Mouse (Mus musculus): ENCODE data around the gene Nid2. TPM values are rescaled to one million over a fixed set of nuclear protein-coding genes. Genes with fewer than 3 reads are reported as not detected.

Nid2 gene
- total and polyA plus RNA-seq, 3 experiments, result 0.08 to 0.33 TPM; not detected in 1

DNA sequence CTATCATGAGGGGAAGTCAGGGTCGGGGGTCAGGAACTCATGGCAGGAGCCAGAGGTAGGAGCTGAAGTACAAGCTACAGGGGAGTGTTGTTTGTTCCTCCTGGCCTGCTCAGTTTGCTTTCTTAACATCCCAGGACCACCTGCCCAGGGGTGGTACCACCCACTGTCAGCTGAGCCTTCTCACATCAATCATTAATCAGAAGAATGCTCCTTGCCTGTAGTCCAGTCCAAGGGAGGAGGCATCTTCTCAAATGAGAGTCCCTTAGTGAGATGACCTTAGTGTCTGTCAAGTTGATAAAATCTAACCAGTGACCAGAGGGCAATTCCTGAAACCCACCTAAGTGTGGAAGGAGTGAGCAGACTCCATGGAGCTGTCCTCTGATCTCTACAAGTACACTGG lies 37.4 kb downstream of the Nid2 start:
- no peaks in the 10 kb centered on the region for H3K36me3 ChIP-seq (replicated peaks)
- H3K4me1 ChIP-seq (ENCODE audit: insufficient read depth, low read depth, low read length), result no peaks in the 10 kb centered on the region
- no peaks in the 10 kb centered on the region for H3K9me3 ChIP-seq (replicated peaks)
- H3K4me3 ChIP-seq (ENCODE audit: low read depth, low read length), result no peak overlapping the region
- no peak for ATAC-seq (ENCODE audit: extremely low read depth, insufficient number of reproducible peaks, low FRiP score, poor library complexity, severe bottlenecking)
- TF ChIP-seq GATA1 (IDR thresholded peaks at IDR 0.05; ENCODE audit: borderline replicate concordance, low read length), result no peak
- TF ChIP-seq POLR2AphosphoS5 (IDR thresholded peaks at IDR 0.05; ENCODE audit: insufficient replicate concordance, low read depth, low read length), result no peak
- no peak for TF ChIP-seq GATA2 (IDR thresholded peaks at IDR 0.05; ENCODE audit: borderline replicate concordance, low read depth, low read length)
- no peak for TF ChIP-seq CTCF (IDR thresholded peaks at IDR 0.05; ENCODE audit: low read depth, low read length)
- TF ChIP-seq TAL1 (conservative IDR thresholded peaks at IDR 0.05; ENCODE audit: low read depth, low read length), result no peak
- H3K27me3 ChIP-seq (ENCODE audit: insufficient read depth, low read length), result peaks cover 38% of the 10 kb centered on the region
- no peak for DNase-seq (ENCODE audit: low spot score)

DNA sequence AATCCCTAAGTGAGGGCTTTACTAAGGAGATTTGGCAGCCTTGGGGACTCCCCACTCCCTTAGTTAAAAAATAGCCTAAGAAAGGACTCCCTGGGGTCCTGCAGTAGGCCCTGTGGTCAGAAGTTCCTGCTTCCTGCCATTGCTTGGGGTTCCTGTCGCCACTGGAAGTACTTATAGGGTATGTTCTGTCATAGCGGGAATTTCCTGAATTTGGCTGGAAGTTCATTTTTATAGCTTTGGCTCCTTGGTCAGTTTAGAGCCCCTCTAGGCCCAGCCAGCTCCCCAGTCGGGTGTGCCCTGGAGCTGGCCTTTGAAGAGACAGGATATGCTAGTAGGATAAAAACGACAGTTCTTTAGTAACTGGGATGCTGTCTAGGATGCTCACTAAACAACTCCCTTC lies 43.8 kb downstream of the Nid2 start:
- no peak for ATAC-seq (ENCODE audit: extremely low read depth, insufficient number of reproducible peaks, low FRiP score, poor library complexity, severe bottlenecking)
- no peaks in the 10 kb centered on the region for H3K4me1 ChIP-seq (ENCODE audit: insufficient read depth, low read depth, low read length)
- TF ChIP-seq CTCF (IDR thresholded peaks at IDR 0.05; ENCODE audit: low read depth, low read length) (no peak), TAL1 (conservative IDR thresholded peaks at IDR 0.05; ENCODE audit: low read depth, low read length) (no peak), GATA2 (IDR thresholded peaks at IDR 0.05; ENCODE audit: borderline replicate concordance, low read depth, low read length) (no peak), POLR2AphosphoS5 (IDR thresholded peaks at IDR 0.05; ENCODE audit: insufficient replicate concordance, low read depth, low read length) (no peak), GATA1 (IDR thresholded peaks at IDR 0.05; ENCODE audit: borderline replicate concordance, low read length) (no peak)

DNA sequence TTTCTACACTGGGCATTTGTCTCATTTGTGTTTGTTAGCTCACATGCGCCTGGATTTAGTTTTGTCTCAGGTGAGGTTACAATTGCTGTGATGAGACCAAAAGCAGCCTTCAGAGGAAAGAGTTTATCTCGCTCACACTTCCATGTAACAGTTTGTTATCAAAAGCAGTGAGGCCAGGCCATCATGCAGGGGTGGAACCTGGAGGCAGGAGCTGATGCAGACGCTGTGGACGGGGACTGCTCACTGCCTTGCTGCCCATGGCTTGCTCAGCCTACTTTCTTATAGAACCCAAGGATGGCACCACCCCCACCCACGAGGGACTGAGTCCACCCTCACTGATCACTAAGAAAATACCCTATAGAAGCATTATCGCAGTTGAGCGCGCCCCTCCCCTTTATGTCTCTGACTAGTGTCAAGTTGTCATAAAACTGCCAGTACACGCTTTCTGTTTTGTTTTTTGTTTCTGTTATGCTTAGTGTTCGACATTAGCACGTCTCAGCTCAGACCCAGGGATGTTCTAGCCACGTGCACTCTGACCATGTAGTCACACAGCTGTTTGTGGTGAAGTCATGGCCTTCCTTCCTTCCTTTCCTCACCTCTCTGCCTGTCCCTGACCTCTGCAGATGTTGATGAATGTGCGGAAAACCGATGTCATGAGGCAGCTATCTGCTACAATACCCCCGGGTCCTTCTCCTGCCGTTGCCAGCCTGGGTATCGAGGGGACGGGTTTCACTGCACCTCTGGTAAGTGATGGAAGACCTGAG lies 45.7 kb downstream of the Nid2 start:
- Histone ChIP-seq H3K27me3 (ENCODE audit: insufficient read depth, low read length) (peaks cover 37% of the 10 kb centered on the region), H3K4me3 (ENCODE audit: low read depth, low read length) (no peak overlapping the region), H3K4me1 (ENCODE audit: insufficient read depth, low read depth, low read length) (no peaks in the 10 kb centered on the region), H3K36me3 (replicated peaks) (no peaks in the 10 kb centered on the region), H3K9me3 (replicated peaks) (no peaks in the 10 kb centered on the region)
- ATAC-seq (ENCODE audit: extremely low read depth, insufficient number of reproducible peaks, low FRiP score, poor library complexity, severe bottlenecking) (no peak), DNase-seq (ENCODE audit: low spot score) (no peak)
- TF ChIP-seq TAL1 (conservative IDR thresholded peaks at IDR 0.05; ENCODE audit: low read depth, low read length) (no peak), CTCF (IDR thresholded peaks at IDR 0.05; ENCODE audit: low read depth, low read length) (no peak), POLR2AphosphoS5 (IDR thresholded peaks at IDR 0.05; ENCODE audit: insufficient replicate concordance, low read depth, low read length) (no peak), GATA2 (IDR thresholded peaks at IDR 0.05; ENCODE audit: borderline replicate concordance, low read depth, low read length) (no peak), GATA1 (IDR thresholded peaks at IDR 0.05; ENCODE audit: borderline replicate concordance, low read length) (no peak)

More for the DNA sequence above, 43.8 kb downstream of the Nid2 start:
- DNase-seq (ENCODE audit: low spot score), result no peak
- peaks cover 40% of the 10 kb centered on the region for H3K27me3 ChIP-seq (ENCODE audit: insufficient read depth, low read length)
- no peak overlapping the region for H3K4me3 ChIP-seq (ENCODE audit: low read depth, low read length)
- no peaks in the 10 kb centered on the region for H3K36me3 ChIP-seq (replicated peaks)
- H3K9me3 ChIP-seq (replicated peaks), result no peaks in the 10 kb centered on the region

DNA sequence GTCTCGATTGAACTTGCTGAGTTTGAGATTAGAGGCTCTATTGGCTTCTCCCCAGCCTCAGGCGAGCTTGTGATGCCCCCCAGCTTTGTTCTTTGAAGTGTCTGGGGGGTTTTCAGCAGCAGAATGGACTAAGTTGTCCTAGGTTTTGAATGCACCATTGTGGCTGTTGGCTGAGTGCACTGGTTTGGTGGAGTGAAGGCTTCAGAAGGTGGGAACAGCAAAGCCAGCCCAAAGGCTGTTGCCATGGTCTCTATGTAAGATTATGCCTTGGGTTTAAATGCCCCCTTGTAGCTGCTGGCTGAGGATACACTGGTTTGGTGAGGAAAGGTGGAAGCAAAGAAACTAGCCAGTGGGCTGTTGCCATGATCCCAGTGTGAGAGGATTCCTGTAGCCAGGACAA lies 49.4 kb downstream of the Nid2 start:
- no peak for DNase-seq (ENCODE audit: low spot score)
- TF ChIP-seq CTCF (IDR thresholded peaks at IDR 0.05; ENCODE audit: low read depth, low read length) (no peak), POLR2AphosphoS5 (IDR thresholded peaks at IDR 0.05; ENCODE audit: insufficient replicate concordance, low read depth, low read length) (no peak), GATA1 (IDR thresholded peaks at IDR 0.05; ENCODE audit: borderline replicate concordance, low read length) (no peak), TAL1 (conservative IDR thresholded peaks at IDR 0.05; ENCODE audit: low read depth, low read length) (no peak), GATA2 (IDR thresholded peaks at IDR 0.05; ENCODE audit: borderline replicate concordance, low read depth, low read length) (no peak)
- no peaks in the 10 kb centered on the region for H3K9me3 ChIP-seq (replicated peaks)
- H3K36me3 ChIP-seq (replicated peaks), result no peaks in the 10 kb centered on the region
- peaks cover 6% of the 10 kb centered on the region; the same call in 1 of the 2 replicates for H3K4me1 ChIP-seq (ENCODE audit: insufficient read depth, low read depth, low read length)
- ATAC-seq (ENCODE audit: extremely low read depth, insufficient number of reproducible peaks, low FRiP score, poor library complexity, severe bottlenecking), result no peak
- H3K27me3 ChIP-seq (ENCODE audit: insufficient read depth, low read length), result peaks cover 18% of the 10 kb centered on the region
- H3K4me3 ChIP-seq (ENCODE audit: low read depth, low read length), result no peak overlapping the region

DNA sequence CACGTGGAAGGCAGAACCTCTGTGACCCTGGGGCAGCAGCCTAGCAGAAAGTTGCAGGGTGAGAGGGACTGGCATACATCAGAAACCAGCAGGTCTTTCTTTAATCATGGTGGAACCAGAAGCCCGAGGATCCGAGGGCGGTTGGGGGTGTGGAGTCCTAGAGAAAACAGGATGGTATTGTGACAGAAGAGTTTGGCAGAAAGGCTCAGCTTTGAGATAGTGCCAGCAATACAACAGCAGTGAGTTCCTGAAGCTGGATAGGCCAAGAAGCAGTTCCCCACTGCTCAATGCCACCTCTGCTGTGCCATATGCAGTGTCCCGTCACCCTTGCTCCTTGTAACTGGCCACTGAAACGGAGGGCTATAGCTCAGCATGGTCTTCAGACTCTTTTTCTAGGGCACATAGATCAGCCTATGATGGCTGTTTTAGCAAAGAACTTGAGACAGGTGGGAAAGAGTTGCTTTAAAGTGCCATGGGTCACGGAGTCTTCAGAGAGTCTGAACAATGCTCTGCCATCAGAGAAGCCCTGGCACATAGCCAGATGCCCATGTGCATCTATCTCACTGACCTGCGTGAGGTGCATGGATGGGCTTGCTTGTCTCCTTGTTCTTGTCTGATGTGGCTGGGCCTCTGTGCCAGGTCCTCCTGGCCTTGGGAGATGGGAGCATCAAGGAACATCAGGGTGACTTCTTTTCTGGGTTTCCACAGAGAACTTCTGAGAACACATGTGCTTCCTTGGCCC lies 50.6 kb downstream of the Nid2 start:
- Histone ChIP-seq H3K4me1 (ENCODE audit: insufficient read depth, low read depth, low read length) (peaks cover 6% of the 10 kb centered on the region; the same call in 1 of the 2 replicates), H3K36me3 (replicated peaks) (no peaks in the 10 kb centered on the region), H3K9me3 (replicated peaks) (no peaks in the 10 kb centered on the region), H3K4me3 (ENCODE audit: low read depth, low read length) (no peak overlapping the region), H3K27me3 (ENCODE audit: insufficient read depth, low read length) (peaks cover 16% of the 10 kb centered on the region)
- no peak for ATAC-seq (ENCODE audit: extremely low read depth, insufficient number of reproducible peaks, low FRiP score, poor library complexity, severe bottlenecking)
- no peak for TF ChIP-seq CTCF (IDR thresholded peaks at IDR 0.05; ENCODE audit: low read depth, low read length)
- no peak for TF ChIP-seq POLR2AphosphoS5 (IDR thresholded peaks at IDR 0.05; ENCODE audit: insufficient replicate concordance, low read depth, low read length)
- no peak for DNase-seq (ENCODE audit: low spot score)

DNA sequence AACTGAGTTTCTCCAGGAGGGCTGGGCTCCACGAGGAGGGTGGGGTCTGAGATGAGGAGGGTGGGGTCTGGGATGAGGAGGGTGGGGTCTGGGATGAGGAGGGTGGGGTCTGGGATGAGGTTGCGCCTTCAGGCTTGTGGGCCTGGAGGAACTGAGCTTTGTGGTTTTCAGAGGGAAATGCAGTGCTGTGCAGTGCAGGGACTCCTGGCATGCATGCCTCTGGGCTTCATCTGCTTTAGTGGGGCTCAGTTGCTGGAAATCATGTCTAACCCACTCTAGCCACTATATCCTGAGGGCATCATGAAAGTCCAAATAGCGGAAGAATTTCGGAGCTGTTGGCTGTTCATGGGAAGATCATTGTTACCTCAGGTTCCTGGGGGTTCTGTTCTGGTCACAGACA lies 52.2 kb downstream of the Nid2 start:
- ATAC-seq (ENCODE audit: extremely low read depth, insufficient number of reproducible peaks, low FRiP score, poor library complexity, severe bottlenecking), result no peak
- no peak for DNase-seq (ENCODE audit: low spot score)

More for the DNA sequence above, 52.2 kb downstream of the Nid2 start:
- Histone ChIP-seq H3K4me1 (ENCODE audit: insufficient read depth, low read depth, low read length) (peaks cover 6% of the 10 kb centered on the region; the same call in 1 of the 2 replicates), H3K36me3 (replicated peaks) (no peaks in the 10 kb centered on the region), H3K4me3 (ENCODE audit: low read depth, low read length) (no peak overlapping the region), H3K27me3 (ENCODE audit: insufficient read depth, low read length) (peaks cover 15% of the 10 kb centered on the region), H3K9me3 (replicated peaks) (no peaks in the 10 kb centered on the region)
- TF ChIP-seq TAL1 (conservative IDR thresholded peaks at IDR 0.05; ENCODE audit: low read depth, low read length) (no peak), CTCF (IDR thresholded peaks at IDR 0.05; ENCODE audit: low read depth, low read length) (no peak)
